Mouse (Mus musculus): Measurements from ENCODE around the gene Mbtps1. TPM values are rescaled to one million over a fixed set of nuclear protein-coding genes. Genes with fewer than 3 reads are reported as not detected.

Gene Mbtps1
- polyA plus RNA-seq, 1 experiment = 63.9 TPM

DNA sequence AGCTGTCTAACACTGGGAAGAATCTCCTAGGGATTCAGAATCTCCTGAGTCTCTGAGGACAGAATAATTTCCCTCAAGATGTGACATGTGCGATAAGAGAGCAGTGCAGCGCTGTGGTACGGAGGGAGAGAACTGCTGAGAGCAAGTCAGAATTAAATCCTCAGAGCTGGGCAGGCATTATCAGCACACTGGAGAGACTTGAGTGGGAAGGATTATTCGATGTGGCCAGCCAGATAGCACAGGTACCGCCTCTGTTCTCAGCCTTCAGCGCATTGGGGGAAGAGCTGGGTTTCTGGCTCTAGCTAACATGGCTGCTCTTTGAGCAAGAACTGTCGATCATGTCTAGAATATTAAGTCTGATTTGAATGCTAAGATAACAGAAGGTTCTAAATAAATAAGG, 46.8 kb downstream of the Mbtps1 start:
- TF ChIP-seq FLI1 (IDR thresholded peaks at IDR 0.05; ENCODE audit: low read length) = no peak
- TF ChIP-seq GATA1 (IDR thresholded peaks at IDR 0.05; ENCODE audit: borderline replicate concordance, low read length) = no peak
- peaks cover 97% of the 10 kb centered on the region for H3K36me3 ChIP-seq (replicated peaks; ENCODE audit: low read length)
- H3K9me3 ChIP-seq = no peaks in the 10 kb centered on the region
- no peak overlapping the region for H3K4me3 ChIP-seq (replicated peaks)
- no peaks in the 10 kb centered on the region for H3K27me3 ChIP-seq (replicated peaks)
- H3K4me1 ChIP-seq = no peaks in the 10 kb centered on the region

DNA sequence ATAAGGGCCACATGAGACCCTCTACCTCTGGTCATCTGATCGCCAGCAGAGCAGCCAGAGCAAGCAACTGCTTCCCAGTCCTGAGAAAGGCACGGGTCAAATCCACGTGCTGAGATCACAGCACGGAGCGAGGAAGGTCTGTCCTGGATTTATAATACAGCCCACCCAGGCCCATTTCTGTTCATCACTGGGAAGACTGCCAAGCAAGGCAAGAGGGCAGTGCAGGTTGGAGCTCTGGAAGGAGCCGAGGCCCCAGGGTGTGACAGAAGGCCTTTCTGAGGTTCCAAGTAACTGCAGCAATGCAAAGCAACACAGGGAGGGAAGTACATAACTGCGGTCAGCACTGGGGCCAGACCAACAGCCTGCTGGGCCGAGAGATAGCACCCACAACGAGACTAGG, 48.1 kb downstream of the Mbtps1 start:
- TF ChIP-seq FLI1 (IDR thresholded peaks at IDR 0.05; ENCODE audit: low read length) (no peak), GATA1 (IDR thresholded peaks at IDR 0.05; ENCODE audit: borderline replicate concordance, low read length) (no peak)
- peaks cover 97% of the 10 kb centered on the region for H3K36me3 ChIP-seq (replicated peaks; ENCODE audit: low read length)

DNA sequence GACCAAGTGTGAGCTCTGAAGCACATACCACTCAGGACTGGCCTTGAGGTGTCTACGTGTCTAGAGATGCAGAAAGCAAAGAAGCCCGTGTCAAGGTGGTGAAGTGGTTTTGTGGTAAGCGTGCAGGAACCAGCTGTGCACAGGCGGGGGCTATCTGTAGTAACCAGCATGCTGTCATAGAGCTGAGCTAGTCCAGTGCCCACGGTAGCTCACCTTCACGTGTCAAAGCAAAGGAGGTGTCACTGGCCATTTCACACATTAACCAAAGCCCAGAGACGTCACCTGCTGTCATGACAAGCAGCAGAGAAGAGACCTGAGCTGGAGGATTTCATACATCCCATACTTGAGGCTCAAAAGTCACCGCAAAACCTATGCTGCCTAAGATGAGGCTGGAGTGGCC, 52.4 kb downstream of the Mbtps1 start:
- H3K36me3 ChIP-seq (replicated peaks; ENCODE audit: low read length) = peaks cover 64% of the 10 kb centered on the region

More for the DNA sequence above, 48.1 kb downstream of the Mbtps1 start:
- no peak overlapping the region for H3K4me3 ChIP-seq (replicated peaks)
- no peaks in the 10 kb centered on the region for H3K27me3 ChIP-seq (replicated peaks)
- H3K4me1 ChIP-seq = peaks cover 11% of the 10 kb centered on the region
- no peaks in the 10 kb centered on the region for H3K9me3 ChIP-seq

DNA sequence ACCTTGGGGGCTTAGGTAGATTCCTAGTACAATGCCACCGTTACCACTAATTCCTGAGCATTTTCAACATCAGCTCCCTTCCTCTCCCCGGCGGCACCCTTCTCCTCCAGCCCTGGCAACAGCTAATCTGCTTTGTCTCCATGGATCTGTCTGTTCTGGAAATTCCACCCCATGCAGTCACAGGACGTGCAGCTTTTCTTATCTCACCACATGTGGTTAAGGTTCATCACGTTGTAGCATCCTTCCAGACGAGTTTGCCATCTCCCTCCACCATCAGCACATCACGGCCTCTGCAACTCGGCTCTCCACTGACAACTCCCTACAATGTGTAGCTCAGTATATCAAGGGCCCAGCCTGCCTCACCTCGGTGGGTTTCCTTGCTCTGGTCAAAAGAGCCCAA, 53.0 kb downstream of the Mbtps1 start:
- H3K9me3 ChIP-seq = no peaks in the 10 kb centered on the region
- peaks cover 27% of the 10 kb centered on the region for H3K27me3 ChIP-seq (replicated peaks)
- H3K36me3 ChIP-seq (replicated peaks; ENCODE audit: low read length) = peaks cover 58% of the 10 kb centered on the region
- H3K4me3 ChIP-seq (replicated peaks) = no peak overlapping the region
- TF ChIP-seq GATA1 (IDR thresholded peaks at IDR 0.05; ENCODE audit: borderline replicate concordance, low read length) (no peak), FLI1 (IDR thresholded peaks at IDR 0.05; ENCODE audit: low read length) (no peak)
- peaks cover 22% of the 10 kb centered on the region for H3K4me1 ChIP-seq

More for the DNA sequence above, 52.4 kb downstream of the Mbtps1 start:
- TF ChIP-seq FLI1 (IDR thresholded peaks at IDR 0.05; ENCODE audit: low read length) (no peak), GATA1 (IDR thresholded peaks at IDR 0.05; ENCODE audit: borderline replicate concordance, low read length) (no peak)
- H3K27me3 ChIP-seq (replicated peaks) = peaks cover 22% of the 10 kb centered on the region
- no peaks in the 10 kb centered on the region for H3K9me3 ChIP-seq
- H3K4me3 ChIP-seq (replicated peaks) = no peak overlapping the region
- H3K4me1 ChIP-seq = peaks cover 22% of the 10 kb centered on the region

DNA sequence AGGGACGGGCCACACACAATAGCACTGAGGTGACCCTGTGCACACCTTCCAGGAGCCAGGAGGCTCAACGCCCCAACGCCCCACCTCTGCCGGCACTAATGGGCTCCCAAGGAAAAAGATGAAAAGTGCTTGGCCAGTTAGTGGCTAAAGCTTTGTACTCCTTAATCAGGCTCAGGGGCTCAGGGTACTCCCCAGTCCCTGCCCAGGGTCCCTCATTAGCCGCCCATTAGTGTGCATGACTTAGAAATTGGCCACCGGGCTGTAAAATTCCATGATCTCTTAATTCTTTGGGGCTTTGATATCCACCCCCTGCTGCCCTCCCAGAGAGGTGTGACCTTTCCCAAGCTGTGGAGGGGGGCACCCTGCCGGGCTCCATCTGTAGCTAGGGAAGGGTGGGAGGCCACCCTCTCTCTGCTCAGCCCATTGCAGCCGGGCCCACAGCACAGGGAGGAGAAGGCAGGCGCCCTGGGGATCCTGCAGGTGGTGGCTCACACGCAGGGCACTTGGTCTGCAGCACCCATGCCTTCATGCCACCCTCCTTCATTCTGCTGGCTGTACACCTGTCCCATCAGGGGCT, 55.3 kb downstream of the Mbtps1 start:
- no peaks in the 10 kb centered on the region for H3K9me3 ChIP-seq
- H3K36me3 ChIP-seq (replicated peaks; ENCODE audit: low read length) = peaks cover 36% of the 10 kb centered on the region
- no peak overlapping the region for H3K4me3 ChIP-seq (replicated peaks)
- no peak for TF ChIP-seq FLI1 (IDR thresholded peaks at IDR 0.05; ENCODE audit: low read length)
- TF ChIP-seq GATA1 (IDR thresholded peaks at IDR 0.05; ENCODE audit: borderline replicate concordance, low read length) = no peak
- H3K27me3 ChIP-seq (replicated peaks) = peaks cover 41% of the 10 kb centered on the region
- peaks cover 26% of the 10 kb centered on the region for H3K4me1 ChIP-seq

DNA sequence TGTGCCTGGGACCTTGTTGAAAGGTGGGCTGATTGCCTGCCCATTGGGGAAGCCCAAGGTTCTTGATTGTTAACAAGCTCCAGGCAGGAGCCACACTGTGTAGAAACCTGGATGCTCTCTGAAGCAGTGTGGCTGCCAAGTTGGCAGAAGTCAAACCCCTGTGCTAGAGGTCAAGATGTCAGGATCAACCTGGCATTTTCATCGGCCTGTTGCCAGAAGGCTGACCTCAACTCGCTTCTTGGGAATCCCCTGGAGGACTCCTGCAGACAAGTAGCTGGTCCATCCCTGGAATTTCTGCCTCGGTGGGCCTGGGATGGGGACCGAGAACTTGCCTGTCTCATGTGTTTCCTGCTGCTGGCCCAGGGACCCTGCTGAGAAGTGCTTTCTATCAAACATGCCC, 56.4 kb downstream of the Mbtps1 start:
- no peaks in the 10 kb centered on the region for H3K9me3 ChIP-seq
- peaks cover 26% of the 10 kb centered on the region for H3K4me1 ChIP-seq
- no peak overlapping the region for H3K4me3 ChIP-seq (replicated peaks)
- peaks cover 26% of the 10 kb centered on the region for H3K36me3 ChIP-seq (replicated peaks; ENCODE audit: low read length)
- TF ChIP-seq GATA1 (IDR thresholded peaks at IDR 0.05; ENCODE audit: borderline replicate concordance, low read length) (no peak), FLI1 (IDR thresholded peaks at IDR 0.05; ENCODE audit: low read length) (no peak)
- peaks cover 46% of the 10 kb centered on the region for H3K27me3 ChIP-seq (replicated peaks)

DNA sequence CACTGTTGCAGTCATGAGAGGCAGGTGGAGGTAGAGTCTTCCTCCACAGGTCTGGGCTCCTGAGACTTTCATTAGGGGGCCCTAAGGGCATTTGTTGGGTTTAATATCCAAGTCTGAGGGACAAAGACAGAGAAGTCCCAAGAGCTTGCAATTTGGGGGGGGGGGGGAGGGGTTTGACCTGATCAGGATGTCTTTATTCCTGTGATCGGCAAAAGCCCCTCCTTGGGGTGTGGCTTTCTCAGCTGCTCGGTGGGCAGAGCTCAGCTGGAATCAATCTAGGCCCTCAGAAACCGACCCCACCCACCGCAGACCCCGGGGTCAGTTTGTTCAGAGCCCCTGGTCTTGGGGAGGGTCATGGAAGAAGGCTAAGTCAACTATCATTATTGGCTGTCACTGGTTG, 56.9 kb downstream of the Mbtps1 start, which contains the start of gene Slc38a8:
Slc38a8 (minus strand) TSS at position 101 of the 400 bp plus-strand sequence.
- H3K4me3 ChIP-seq (replicated peaks) = no peak within 1 kb of the TSS
- peaks cover 22% of the 10 kb centered on the region for H3K36me3 ChIP-seq (replicated peaks; ENCODE audit: low read length)
- no peak for TF ChIP-seq GATA1 (IDR thresholded peaks at IDR 0.05; ENCODE audit: borderline replicate concordance, low read length)
- TF ChIP-seq FLI1 (IDR thresholded peaks at IDR 0.05; ENCODE audit: low read length) = no peak
- H3K27me3 ChIP-seq (replicated peaks) = peaks cover 51% of the 10 kb centered on the region
- no peaks in the 10 kb centered on the region for H3K9me3 ChIP-seq
- peaks cover 30% of the 10 kb centered on the region for H3K4me1 ChIP-seq

DNA sequence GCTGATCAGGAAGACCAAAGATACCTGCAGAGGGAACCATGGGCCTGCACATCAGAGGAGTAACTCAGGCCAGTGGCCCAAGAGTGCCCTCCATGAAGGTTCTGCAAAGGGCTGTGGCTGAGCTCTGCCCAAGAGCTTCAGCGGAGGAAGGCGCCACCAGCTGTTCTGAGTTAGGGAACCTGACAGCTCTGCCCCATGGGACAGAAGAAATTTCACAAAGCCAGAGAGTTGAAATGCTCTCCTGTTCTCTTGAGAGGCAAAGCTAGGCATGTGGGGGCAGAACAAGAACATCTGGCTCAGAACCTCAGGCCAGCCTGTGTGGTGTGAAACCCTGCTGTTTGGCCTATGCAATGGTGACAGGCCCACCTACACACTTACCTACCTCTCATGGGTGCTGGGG, 58.7 kb downstream of the Mbtps1 start:
- H3K9me3 ChIP-seq = no peaks in the 10 kb centered on the region
- H3K36me3 ChIP-seq (replicated peaks; ENCODE audit: low read length) = peaks cover 6% of the 10 kb centered on the region
- TF ChIP-seq GATA1 (IDR thresholded peaks at IDR 0.05; ENCODE audit: borderline replicate concordance, low read length) = no peak
- peaks cover 60% of the 10 kb centered on the region for H3K27me3 ChIP-seq (replicated peaks)
- peaks cover 17% of the 10 kb centered on the region; the same call in 1 of the 2 replicates for H3K4me1 ChIP-seq
- no peak overlapping the region for H3K4me3 ChIP-seq (replicated peaks)

DNA sequence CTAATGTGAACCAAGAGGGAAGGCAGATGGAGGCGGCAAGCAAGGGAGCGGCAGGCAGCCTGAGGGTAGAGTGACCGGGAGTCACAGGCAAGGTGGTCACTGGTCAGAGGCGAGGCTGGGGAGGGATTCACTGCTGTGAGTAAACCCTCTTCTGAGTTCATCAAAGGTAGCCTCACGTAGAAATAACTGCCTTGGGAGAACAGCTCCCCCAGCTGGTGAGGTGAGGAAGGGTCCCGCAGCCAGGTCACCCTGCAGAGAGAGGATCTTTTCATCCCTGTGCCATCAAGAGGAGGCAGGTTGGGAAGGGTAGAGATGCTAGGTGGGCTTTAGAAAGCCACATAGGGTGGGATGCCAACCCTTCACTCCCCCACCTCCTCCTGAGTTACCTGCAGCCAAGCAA, 61.7 kb downstream of the Mbtps1 start:
- Histone ChIP-seq H3K4me3 (replicated peaks) (peak overlapping the region; percentile 44), H3K27me3 (replicated peaks) (peaks cover 72% of the 10 kb centered on the region), H3K4me1 (peaks cover 16% of the 10 kb centered on the region; the same call in 1 of the 2 replicates), H3K9me3 (no peaks in the 10 kb centered on the region), H3K36me3 (replicated peaks; ENCODE audit: low read length) (no peaks in the 10 kb centered on the region)
- no peak for TF ChIP-seq GATA1 (IDR thresholded peaks at IDR 0.05; ENCODE audit: borderline replicate concordance, low read length)
- no peak for TF ChIP-seq FLI1 (IDR thresholded peaks at IDR 0.05; ENCODE audit: low read length)

DNA sequence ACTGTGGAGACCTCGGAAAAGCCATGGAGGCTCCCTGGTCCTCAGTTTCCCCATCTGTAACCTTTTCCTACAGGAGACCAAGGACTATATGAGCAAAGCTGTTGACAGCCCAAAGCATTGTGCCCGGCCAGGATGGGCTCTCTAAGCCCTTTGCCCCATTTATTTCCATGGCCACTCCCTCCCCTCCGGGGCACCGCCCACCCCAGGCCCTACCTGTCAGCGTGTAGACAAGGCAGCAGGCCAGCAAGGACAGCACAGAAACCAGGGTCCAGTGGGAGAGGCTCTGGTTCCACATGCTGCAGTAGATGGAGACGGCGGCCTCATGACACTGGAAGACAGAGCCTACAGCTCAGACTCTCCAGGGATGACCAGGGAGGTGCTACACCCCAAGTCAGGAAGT, 71.4 kb downstream of the Mbtps1 start:
- Histone ChIP-seq H3K36me3 (replicated peaks; ENCODE audit: low read length) (no peaks in the 10 kb centered on the region), H3K4me3 (replicated peaks) (no peak overlapping the region), H3K27me3 (replicated peaks) (peaks cover 66% of the 10 kb centered on the region), H3K4me1 (peaks cover 13% of the 10 kb centered on the region), H3K9me3 (no peaks in the 10 kb centered on the region)
- TF ChIP-seq FLI1 (IDR thresholded peaks at IDR 0.05; ENCODE audit: low read length) (no peak), GATA1 (IDR thresholded peaks at IDR 0.05; ENCODE audit: borderline replicate concordance, low read length) (no peak)

Data from megakaryocyte, embryonic 14.5 days (primary cell).